Mouse (Mus musculus) liver, adult 2 months (tissue): ENCODE results near the gene Dnajc5. TPM values are rescaled to one million over a fixed set of nuclear protein-coding genes. Genes with fewer than 3 reads are reported as not detected.

ENCODE experiments used
- DNase-seq: peaks from one replicate; pipeline ENCODE4 v3.0.0-alpha.2; 2011; ENCODE audit warnings: low read depth, low spot score; ENCODE audit errors: extremely low read depth
- H3K27ac ChIP-seq: fragments of 200-500 bp; replicated peaks from 2 replicates; pipeline ENCODE4 v1.5.1; 2012; ENCODE audit warnings: low read depth, mild to moderate bottlenecking, control low read depth, inconsistent platforms, low read length; ENCODE audit not compliant: insufficient read depth
- H3K27me3 ChIP-seq: fragments of 200-500 bp; 2 replicates; pipeline ENCODE4 v1.6.1; 2012; ENCODE audit warnings: mild to moderate bottlenecking, moderate library complexity, low read length, inconsistent platforms; ENCODE audit not compliant: control insufficient read depth, insufficient read depth
- H3K36me3 ChIP-seq: fragments of 200-500 bp; 2 replicates; pipeline ENCODE4 v1.6.1; 2012; ENCODE audit warnings: low read length, inconsistent platforms; ENCODE audit not compliant: control insufficient read depth, insufficient read depth
- H3K4me1 ChIP-seq: fragments of 200-500 bp; 2 replicates; pipeline ENCODE4 v1.6.1; 2011; ENCODE audit warnings: low read length; ENCODE audit not compliant: control insufficient read depth, insufficient read depth
- H3K4me3 ChIP-seq: fragments of 200-500 bp; 2 replicates; pipeline ENCODE4 v1.5.1; 2011; ENCODE audit warnings: low read depth, mild to moderate bottlenecking, control low read depth, low read length, moderate library complexity; ENCODE audit not compliant: insufficient read depth
- H3K79me2 ChIP-seq: fragments of 200-500 bp; 2 replicates; pipeline ENCODE4 v1.6.1; 2012; ENCODE audit warnings: inconsistent platforms, mild to moderate bottlenecking, low read length, moderate library complexity; ENCODE audit not compliant: control insufficient read depth, insufficient read depth
- H3K9ac ChIP-seq: fragments of 200-500 bp; 2 replicates; pipeline ENCODE4 v1.6.1; 2012; ENCODE audit warnings: low read depth, mild to moderate bottlenecking, control low read depth, inconsistent platforms, low read length
- CTCF ChIP-seq: fragments of 200-500 bp; IDR thresholded peaks from 2 replicates; pipeline ENCODE4 v1.5.1; 2011; ENCODE audit warnings: low read depth, low read length, control low read depth
- POLR2A ChIP-seq: fragments of 200-500 bp; IDR thresholded peaks from 2 replicates; pipeline ENCODE4 v1.6.1; 2011; ENCODE audit warnings: low read length, control low read depth; ENCODE audit not compliant: insufficient read depth; ENCODE audit errors: extremely low read depth
- WGBS: fragments of 180-500 bp; shearing (Covaris S2); methylation state at CpG from one replicate; pipeline ENCODE4 v1.1.7; 2018; 5-methylcytosine and 5-hydroxymethylcytosine counted together
- polyA plus RNA-seq: library from polyadenylated mRNA; depleted of rRNA; stranded (reverse); fragments of >200 nt; gene quantifications from 2 replicates; pipeline ENCODE4 v1.2.3, GENCODE M21; 2012
- total RNA-seq: library from RNA; depleted of rRNA; stranded (reverse); fragments of >200 nt; gene quantifications from 2 replicates; pipeline ENCODE4 v1.2.3, GENCODE M21; 2014

Dnajc5 gene
- total and polyA plus RNA-seq, 2 experiments: 20.2 to 30.7 TPM

GRCm38 (mm10) chr2:181521491-181521890, 1.2 kb downstream of the Dnajc5 start:
- Histone ChIP-seq H3K27ac (no peak overlapping the region), H3K4me3 (peak overlapping the region; percentile 98; the same call in 1 of the 2 replicates), H3K36me3 (peaks cover 7% of the 10 kb centered on the region; the same call in 1 of the 2 replicates), H3K9ac (peak overlapping the region; percentile 2; the same call in 1 of the 2 replicates), H3K79me2 (peaks cover 34% of the 10 kb centered on the region), H3K27me3 (no peaks in the 10 kb centered on the region), H3K4me1 (peaks cover 17% of the 10 kb centered on the region)
- DNase-seq: no peak
- WGBS: 20% methylated on average over 10 of the region's 10 CpGs
- TF ChIP-seq CTCF (no peak), POLR2A (no peak)

- Histone ChIP-seq H3K4me3 (no peak overlapping the region), H3K27me3 (no peaks in the 10 kb centered on the region)
Observed at GRCm38 (mm10) chr2:181522811-181523210, 2.5 kb downstream of the Dnajc5 start.

GRCm38 (mm10) chr2:181525526-181525925, 5.2 kb downstream of the Dnajc5 start:
- Histone ChIP-seq H3K4me3 (no peak overlapping the region), H3K79me2 (peaks cover 47% of the 10 kb centered on the region), H3K9ac (no peak overlapping the region), H3K27ac (no peak overlapping the region), H3K27me3 (no peaks in the 10 kb centered on the region), H3K36me3 (peaks cover 9% of the 10 kb centered on the region), H3K4me1 (peaks cover 15% of the 10 kb centered on the region)
- WGBS: 45% methylated on average over 5 of the region's 5 CpGs
- no peak for DNase-seq
- TF ChIP-seq POLR2A (no peak), CTCF (no peak)

More at GRCm38 (mm10) chr2:181522811-181523210, 2.5 kb downstream of the Dnajc5 start:
- Histone ChIP-seq H3K27ac (no peak overlapping the region), H3K9ac (no peak overlapping the region), H3K4me1 (peaks cover 17% of the 10 kb centered on the region), H3K36me3 (peaks cover 6% of the 10 kb centered on the region), H3K79me2 (peaks cover 39% of the 10 kb centered on the region)
- DNase-seq: no peak
- WGBS: 73% methylated on average over 5 of the region's 5 CpGs
- TF ChIP-seq CTCF (peak; percentile 3; the same call in 1 of the 2 replicates), POLR2A (no peak)

GRCm38 (mm10) chr2:181529076-181529475, 8.8 kb downstream of the Dnajc5 start:
- Histone ChIP-seq H3K27ac (no peak overlapping the region), H3K79me2 (peaks cover 44% of the 10 kb centered on the region), H3K9ac (no peak overlapping the region), H3K4me1 (peaks cover 4% of the 10 kb centered on the region; the same call in 1 of the 2 replicates), H3K36me3 (peaks cover 8% of the 10 kb centered on the region), H3K4me3 (no peak overlapping the region), H3K27me3 (no peaks in the 10 kb centered on the region)
- no peak for TF ChIP-seq CTCF
- TF ChIP-seq POLR2A: no peak
- 20% methylated on average over 1 of the region's 1 CpGs for WGBS
- DNase-seq: peak; percentile 58

GRCm38 (mm10) chr2:181532589-181532988, 12.3 kb downstream of the Dnajc5 start:
- peaks cover 7% of the 10 kb centered on the region; the same call in 1 of the 2 replicates for H3K4me1 ChIP-seq
- H3K27ac ChIP-seq: no peak overlapping the region
- no peak overlapping the region for H3K9ac ChIP-seq
- WGBS: 98% methylated on average over 3 of the region's 3 CpGs
- peaks cover 6% of the 10 kb centered on the region for H3K36me3 ChIP-seq
- H3K27me3 ChIP-seq: no peaks in the 10 kb centered on the region
- H3K4me3 ChIP-seq: no peak overlapping the region
- peaks cover 45% of the 10 kb centered on the region for H3K79me2 ChIP-seq
- DNase-seq: no peak
- TF ChIP-seq POLR2A: no peak
- TF ChIP-seq CTCF: no peak

- TF ChIP-seq POLR2A (no peak), CTCF (no peak)
- H3K27ac ChIP-seq: no peak overlapping the region
Observed at GRCm38 (mm10) chr2:181536410-181536809, 16.1 kb downstream of the Dnajc5 start.

More at GRCm38 (mm10) chr2:181536410-181536809, 16.1 kb downstream of the Dnajc5 start:
- Histone ChIP-seq H3K36me3 (peaks cover 5% of the 10 kb centered on the region), H3K4me3 (no peak overlapping the region), H3K27me3 (no peaks in the 10 kb centered on the region), H3K4me1 (peaks cover 5% of the 10 kb centered on the region; the same call in 1 of the 2 replicates), H3K9ac (no peak overlapping the region), H3K79me2 (peaks cover 42% of the 10 kb centered on the region)
- WGBS: 73% methylated on average over 2 of the region's 2 CpGs
- DNase-seq: peak; percentile 52
